Mouse (Mus musculus) kidney, postnatal 10 days (tissue): ENCODE data around the gene Mlh1.

ENCODE experiments used
- DNase-seq: peaks from one replicate; pipeline ENCODE4 v3.0.0; 2021; ENCODE audit warnings: mixed read lengths

Gene Mlh1

GRCm38 (mm10) chr9:111211122-111212041, 60.2 kb downstream of the Mlh1 start:
- DNase-seq, result no peak

- DNase-seq, result no peak
Observed at GRCm38 (mm10) chr9:111210412-111210811, 61.2 kb downstream of the Mlh1 start.

- DNase-seq, result no peak
Observed at GRCm38 (mm10) chr9:111209158-111209699, 62.4 kb downstream of the Mlh1 start.

- no peak for DNase-seq
Observed at GRCm38 (mm10) chr9:111208185-111208584, 63.4 kb downstream of the Mlh1 start.

- no peak for DNase-seq
Observed at GRCm38 (mm10) chr9:111207683-111208082, 63.9 kb downstream of the Mlh1 start.

- no peak for DNase-seq
Observed at GRCm38 (mm10) chr9:111204601-111205375, 66.8 kb downstream of the Mlh1 start.

- DNase-seq, result no peak
Observed at GRCm38 (mm10) chr9:111200208-111200607, 71.4 kb downstream of the Mlh1 start.

GRCm38 (mm10) chr9:111198332-111198731, 73.3 kb downstream of the Mlh1 start:
- DNase-seq, result no peak

GRCm38 (mm10) chr9:111197712-111198111, 73.9 kb downstream of the Mlh1 start:
- no peak for DNase-seq

- DNase-seq, result no peak
Observed at GRCm38 (mm10) chr9:111197116-111197515, 74.5 kb downstream of the Mlh1 start.

GRCm38 (mm10) chr9:111193211-111193610, 78.4 kb downstream of the Mlh1 start:
- no peak for DNase-seq

- DNase-seq, result peak; percentile 42
Observed at GRCm38 (mm10) chr9:111188731-111189130, 82.9 kb downstream of the Mlh1 start.

- DNase-seq, result no peak
Observed at GRCm38 (mm10) chr9:111186861-111187260, 84.7 kb downstream of the Mlh1 start.

- no peak for DNase-seq
Observed at GRCm38 (mm10) chr9:111184929-111185328, 86.7 kb downstream of the Mlh1 start.

- no peak for DNase-seq
Observed at GRCm38 (mm10) chr9:111182176-111182575, 89.4 kb downstream of the Mlh1 start.

- DNase-seq, result no peak
Observed at GRCm38 (mm10) chr9:111178971-111179370, 92.6 kb downstream of the Mlh1 start.
